Mouse (Mus musculus): ENCODE measurements around the gene Asb2.

DNA sequence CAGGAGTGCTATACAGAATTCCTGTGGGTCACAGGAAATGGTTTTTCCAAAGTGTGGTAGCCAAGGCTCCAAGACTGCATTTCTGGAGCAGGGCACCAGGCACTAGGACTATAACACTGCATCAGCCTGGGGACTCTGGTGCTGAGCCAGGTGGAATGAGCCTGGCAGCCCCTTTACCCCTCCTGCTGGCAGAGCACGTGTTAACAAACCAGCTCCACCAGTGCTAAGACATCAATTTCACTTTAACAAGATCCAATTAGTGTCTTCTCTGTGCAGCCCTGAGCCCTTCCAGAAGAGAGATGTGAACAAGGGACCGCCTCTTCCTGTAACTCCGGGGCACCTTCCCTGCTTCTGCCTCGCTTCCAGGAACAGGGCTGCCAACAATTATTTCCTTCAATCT is 68.5 kb downstream of the Asb2 start:
- no peak for TF ChIP-seq EP300 (IDR thresholded peaks at IDR 0.05; ENCODE audit: low read depth)
- TF ChIP-seq CTCF (IDR thresholded peaks at IDR 0.05; ENCODE audit: low read depth) = no peak
